Mouse (Mus musculus) activated CD4-positive, CD25-positive, alpha-beta regulatory T cell (primary cell): ENCODE measurements around the gene Sgca. TPM values are rescaled to one million over a fixed set of nuclear protein-coding genes. Genes with fewer than 3 reads are reported as not detected.

Experiments
- polyA plus RNA-seq, 2 experiments: library from polyadenylated mRNA; unstranded; fragments of 100-300 nt; shearing (Covaris generic); gene quantifications; one replicate each; pipeline ENCODE4 v1.2.1; 2017

Sgca gene
- polyA plus RNA-seq, result not detected

DNA sequence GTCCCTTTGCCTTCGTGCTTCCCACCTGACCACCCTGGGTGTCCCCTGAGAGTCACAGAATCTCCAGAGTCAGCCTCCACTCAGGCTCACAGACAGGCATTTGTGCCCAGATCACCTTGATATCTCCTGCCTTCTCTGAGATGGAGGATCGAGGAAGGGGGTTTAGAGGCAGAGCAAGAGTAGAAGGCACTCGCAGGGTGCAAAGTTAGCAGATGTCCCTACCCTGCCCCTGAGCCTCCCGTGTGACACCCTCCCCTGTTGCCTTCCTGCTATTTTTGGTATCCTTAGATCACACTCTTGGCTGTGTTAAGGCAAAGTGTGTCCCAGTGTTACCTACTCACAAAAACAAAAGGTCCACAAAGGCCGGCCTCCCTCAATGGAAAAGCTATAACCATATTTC, at the start of gene Sgca:
Sgca (minus strand) TSS at position 129 of the 400 bp plus-strand sequence.

DNA sequence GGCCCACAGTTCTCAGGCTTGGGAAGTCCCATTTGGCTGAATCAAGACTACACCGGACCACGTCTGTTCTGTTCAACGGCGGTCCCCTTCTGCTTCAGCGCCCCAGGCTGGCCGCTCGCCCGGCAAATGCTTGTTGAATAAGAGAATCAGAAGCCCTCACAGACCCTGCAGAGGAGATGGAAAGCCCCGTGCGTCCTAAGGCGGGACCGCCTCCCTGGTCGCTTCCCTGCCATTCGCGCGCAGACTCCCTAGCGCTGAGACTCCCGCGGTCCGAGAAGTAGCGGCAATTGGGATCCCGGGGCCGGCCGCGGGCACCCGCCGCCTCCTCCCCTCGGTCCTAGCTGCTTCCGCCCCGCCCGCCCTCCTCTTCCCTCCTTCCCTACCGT, 33.5 kb upstream of the Sgca start, which contains the start of gene Samd14:
Samd14 (plus strand) TSS at position 251 of the 386 bp plus-strand sequence.

DNA sequence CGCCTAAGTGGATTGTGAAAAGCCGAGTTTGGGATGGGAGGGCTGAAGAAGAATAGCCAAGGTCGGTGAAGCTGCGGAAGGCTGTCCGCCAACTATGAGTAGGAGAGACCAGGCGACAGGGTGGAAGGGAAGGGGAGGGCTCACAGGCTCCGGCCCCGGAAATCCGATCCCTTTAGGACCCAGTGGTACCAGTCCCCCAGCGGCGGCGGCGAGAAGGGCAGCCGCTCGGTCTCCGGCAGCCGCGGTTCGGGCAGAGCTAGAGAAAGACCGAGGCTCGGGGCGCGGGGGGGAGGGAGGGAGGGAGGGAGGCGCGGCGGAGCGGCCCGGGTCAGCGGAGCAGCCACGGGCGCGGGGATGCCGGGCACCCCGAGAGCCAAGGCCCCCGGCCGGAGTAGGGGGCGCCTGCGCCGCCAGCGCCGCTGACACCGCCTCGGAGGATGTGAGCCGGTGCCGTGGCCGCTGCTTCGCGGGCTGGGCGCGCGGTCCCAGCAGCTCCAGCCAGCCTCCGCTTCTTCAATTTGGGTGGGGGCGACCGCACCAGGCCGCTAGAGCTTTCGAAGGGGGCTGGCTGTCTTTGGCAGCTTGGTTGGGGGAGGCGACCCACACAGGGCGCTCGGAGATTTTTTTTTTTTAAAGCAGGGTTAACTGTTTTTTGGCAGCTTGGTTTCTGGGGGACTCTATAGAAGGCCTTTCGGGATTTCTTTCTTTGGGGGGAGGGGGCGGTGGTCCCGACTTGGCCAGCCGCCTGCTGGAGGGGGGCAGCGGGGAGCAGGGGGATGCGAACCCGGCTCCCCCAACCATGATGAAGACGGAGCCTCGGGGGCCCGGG, 14.8 kb upstream of the Sgca start, which contains the start of gene Ppp1r9b:
Ppp1r9b (plus strand) TSS at position 287 of the 829 bp plus-strand sequence.

GRCm38 (mm10) chr11:94967419-94967818, 8.7 kb downstream of the Sgca start, which contains the start of gene Hils1:
Gene Hils1, plus strand, starts transcription at chr11:94967593.

DNA sequence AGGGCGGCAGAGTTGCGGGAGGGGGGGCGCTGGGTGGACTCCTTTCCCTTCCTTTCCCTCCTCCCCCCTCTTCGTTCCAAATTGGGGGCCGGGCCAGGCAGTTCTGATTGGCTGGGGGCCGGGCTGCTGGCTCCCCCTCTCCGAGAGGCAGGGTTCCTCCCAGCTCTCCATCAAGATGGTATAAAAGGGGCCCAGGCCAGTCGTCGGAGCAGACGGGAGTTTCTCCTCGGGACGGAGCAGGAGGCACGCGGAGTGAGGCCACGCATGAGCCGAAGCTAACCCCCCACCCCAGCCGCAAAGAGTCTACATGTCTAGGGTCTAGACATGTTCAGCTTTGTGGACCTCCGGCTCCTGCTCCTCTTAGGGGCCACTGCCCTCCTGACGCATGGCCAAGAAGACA, 40.1 kb downstream of the Sgca start, which contains the start of gene Col1a1:
Col1a1 (plus strand) TSS at position 180 of the 400 bp plus-strand sequence.

Other genes starting within 250 kb of the Sgca start
- under 1 TPM in 1 of 2 experiments, not detected in 1; 0.23 TPM for gene Cdc34b, start 234.5 kb downstream of the Sgca start, polyA plus RNA-seq
- gene Tmem92, start 193.6 kb downstream of the Sgca start, polyA plus RNA-seq, result under 1 TPM in 1 of 2 experiments, not detected in 1; 0.33 TPM
- gene Col1a1, start 40.1 kb downstream of the Sgca start, polyA plus RNA-seq, result under 1 TPM; 0.51 to 0.80 TPM
- gene Hils1, start 8.7 kb downstream of the Sgca start, polyA plus RNA-seq, result not detected
- gene Ppp1r9b, start 14.7 kb upstream of the Sgca start, polyA plus RNA-seq, result 10 to 100 TPM; 22.0 to 38.5 TPM
- gene Samd14, start 33.6 kb upstream of the Sgca start, polyA plus RNA-seq, result under 1 TPM; 0.20 to 0.44 TPM
- gene Pdk2, start 65.0 kb upstream of the Sgca start, polyA plus RNA-seq, result 10 to 100 TPM; 10.5 to 15.3 TPM
- 1 to 10 TPM; 1.4 to 2.1 TPM for gene Itga3, start 100.5 kb upstream of the Sgca start, polyA plus RNA-seq
- under 1 TPM in 1 of 2 experiments, not detected in 1; 0.06 TPM for gene Dlx3, start 143.8 kb upstream of the Sgca start, polyA plus RNA-seq
- under 1 TPM in 1 of 2 experiments, not detected in 1; 0.55 TPM for gene Dlx4, start 169.9 kb upstream of the Sgca start, polyA plus RNA-seq